ENCODE assay signal across 15 mouse cellular contexts in genomic region chr1:59826583-59826982, GRCm38 (mm10).
DNase-seq lines count a peak whose midpoint lies in the region; ATAC-seq lines count a peak whose summit lies in the region.
"Had no signal": no experiment of that assay in that cellular context is flagged by ENCODE, and none has a peak within 500 bp of the region (broad histone marks: within the 10 kb centered on the region; RNA-seq: fewer than 3 reads in every experiment).

No protein-coding gene starts in this region.

- no peaks in the 10 kb centered on the region for H3K4me1 ChIP-seq in forebrain, embryonic 13.5 days
- no peaks in the 10 kb centered on the region for H3K4me1 ChIP-seq in forebrain, embryonic 15.5 days
- H3K4me1 ChIP-seq in midbrain, embryonic 15.5 days: no peaks in the 10 kb centered on the region
- H3K4me1 ChIP-seq: embryonic facial prominence, embryonic 13.5 days; limb, embryonic 12.5 days had no signal

- no peak overlapping the region for H3K4me3 ChIP-seq in forebrain, embryonic 13.5 days
- no peak overlapping the region for H3K4me3 ChIP-seq in forebrain, embryonic 15.5 days
- H3K4me3 ChIP-seq in midbrain, embryonic 15.5 days: no peak overlapping the region
- H3K4me3 ChIP-seq: embryonic facial prominence, embryonic 13.5 days; limb, embryonic 12.5 days; megakaryocyte, embryonic 14.5 days; myocyte had no signal

- peak; percentile 67 for DNase-seq in right cerebral cortex, adult 18-20 months
- DNase-seq in right cerebral cortex, postnatal 4 days: no peak
- peak; percentile 27 to 30 for DNase-seq in layer of hippocampus, adult 8-10 months (ENCODE audit: low spot score in 2 of 2)
- no peak for DNase-seq in kidney, postnatal 4 days
- DNase-seq: kidney, postnatal 10 days; liver, postnatal 0 days; thymus, adult 2 months had no signal

- H3K4me2 ChIP-seq in forebrain, embryonic 13.5 days: no peak overlapping the region
- H3K4me2 ChIP-seq in forebrain, embryonic 15.5 days (replicated peaks): no peak overlapping the region
- H3K4me2 ChIP-seq in midbrain, embryonic 15.5 days: no peak overlapping the region
- H3K4me2 ChIP-seq: embryonic facial prominence, embryonic 13.5 days; limb, embryonic 12.5 days had no signal

- H3K27me3 ChIP-seq in forebrain, embryonic 13.5 days: no peaks in the 10 kb centered on the region
- no peaks in the 10 kb centered on the region for H3K27me3 ChIP-seq in forebrain, embryonic 15.5 days
- H3K27me3 ChIP-seq in midbrain, embryonic 15.5 days (replicated peaks): no peaks in the 10 kb centered on the region
- H3K27me3 ChIP-seq: embryonic facial prominence, embryonic 13.5 days; limb, embryonic 12.5 days; megakaryocyte, embryonic 14.5 days had no signal

- WGBS in forebrain, embryonic 13.5 days: 88% methylated on average over 8 of the region's 8 CpGs
- 77% methylated on average over 8 of the region's 8 CpGs for WGBS in forebrain, embryonic 15.5 days
- 87% methylated on average over 8 of the region's 8 CpGs for WGBS in midbrain, embryonic 15.5 days

- no peaks in the 10 kb centered on the region for H3K9me3 ChIP-seq in forebrain, embryonic 13.5 days (replicated peaks)
- H3K9me3 ChIP-seq in forebrain, embryonic 15.5 days: no peaks in the 10 kb centered on the region
- H3K9me3 ChIP-seq in midbrain, embryonic 15.5 days: no peaks in the 10 kb centered on the region
- H3K9me3 ChIP-seq: embryonic facial prominence, embryonic 13.5 days; limb, embryonic 12.5 days; megakaryocyte, embryonic 14.5 days had no signal

- peaks cover 11% of the 10 kb centered on the region; the same call in 1 of the 2 replicates for H3K36me3 ChIP-seq in forebrain, embryonic 13.5 days (ENCODE audit: poor library complexity, severe bottlenecking)
- peaks cover 3% of the 10 kb centered on the region; the same call in 1 of the 2 replicates for H3K36me3 ChIP-seq in forebrain, embryonic 15.5 days
- no peaks in the 10 kb centered on the region for H3K36me3 ChIP-seq in midbrain, embryonic 15.5 days (replicated peaks)

- H3K9ac ChIP-seq in forebrain, embryonic 13.5 days: no peak overlapping the region
- no peak overlapping the region for H3K9ac ChIP-seq in forebrain, embryonic 15.5 days (replicated peaks)
- H3K9ac ChIP-seq in midbrain, embryonic 15.5 days: no peak overlapping the region
- H3K9ac ChIP-seq: embryonic facial prominence, embryonic 13.5 days; limb, embryonic 12.5 days; liver, postnatal 0 days had no signal

- 0 out of 2 replicates have a peak, but pooled peaks have one; percentile 27 for ATAC-seq in forebrain, embryonic 13.5 days
- ATAC-seq in forebrain, embryonic 15.5 days (replicated peaks): no peak
- ATAC-seq in midbrain, embryonic 15.5 days (replicated peaks): no peak
- ATAC-seq in activated CD4-positive, CD25-positive, alpha-beta regulatory T cell, adult 4 months: no peak
- ATAC-seq: liver, postnatal 0 days had no signal

- no peak overlapping the region for H3K27ac ChIP-seq in forebrain, embryonic 13.5 days
- H3K27ac ChIP-seq in forebrain, embryonic 15.5 days (replicated peaks): no peak overlapping the region
- H3K27ac ChIP-seq in midbrain, embryonic 15.5 days: no peak overlapping the region
- H3K27ac ChIP-seq: limb, embryonic 12.5 days had no signal

Comparison
In these comparisons a context has a peak if more than half of its experiments do, and no peak if none do; other contexts are left out.
1. DNase-seq: peak in right cerebral cortex, adult 18-20 months (single experiment) and layer of hippocampus, adult 8-10 months (2 of 2); none in right cerebral cortex, postnatal 4 days (single experiment) and kidney, postnatal 4 days (0 of 2).